Mouse (Mus musculus) left cerebral cortex, postnatal 25 days (tissue): Measurements from ENCODE around the gene Gm28635. TPM values are rescaled to one million over a fixed set of nuclear protein-coding genes. Genes with fewer than 3 reads are reported as not detected.
"Not testable (repeated sequence)": the region's sequence is repeated elsewhere in the genome, so short reads cannot be mapped to it uniquely, and the experiment has no call there.

Source experiments
- DNase-seq, 2 experiments: peaks; one replicate each; pipeline ENCODE4 v3.0.0; 2022; ENCODE audit warnings: low spot score in 2 of 2, mixed read lengths in 1 of 2
- intact Hi-C: fragments of 180-260 bp; cut with DNase I; formaldehyde crosslinking; loops from one replicate; pipeline ENCODE4 v1.15.1; 2025
- total RNA-seq, 2 experiments: library from RNA; stranded (reverse); gene quantifications; 2 replicates each; pipeline ENCODE4 v1.2.3; 2021

Gene Gm28635
- total RNA-seq, 2 experiments from 2014 or later = 7.7 to 10.0 TPM

GRCm38 (mm10) chr2:84695007-84695695, 17.3 kb upstream of the Gm28635 start:
- intact Hi-C loops = no loop called here
- DNase-seq = no peak

DNA sequence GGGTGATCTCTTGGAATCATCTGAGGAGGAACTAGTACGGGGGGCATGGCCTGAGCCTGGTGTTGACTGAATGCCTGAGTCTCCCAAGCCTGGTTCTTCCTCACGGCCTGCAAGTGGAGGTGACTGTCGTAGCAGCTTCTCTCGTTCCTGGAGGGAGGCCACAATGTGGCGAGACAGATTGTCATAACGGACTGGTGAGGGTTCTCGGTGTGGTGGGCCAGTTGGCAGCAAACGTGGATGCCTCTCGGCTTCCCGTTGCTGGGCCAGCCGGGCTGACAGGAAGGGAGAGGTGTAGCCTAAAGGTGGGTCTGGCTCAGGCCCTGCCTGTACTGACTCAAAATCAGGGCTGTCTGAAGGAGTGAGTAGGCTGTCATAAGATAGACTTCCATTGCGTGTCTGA, 12.2 kb upstream of the Gm28635 start:
- intact Hi-C loops = no loop called here
- DNase-seq = no peak

DNA sequence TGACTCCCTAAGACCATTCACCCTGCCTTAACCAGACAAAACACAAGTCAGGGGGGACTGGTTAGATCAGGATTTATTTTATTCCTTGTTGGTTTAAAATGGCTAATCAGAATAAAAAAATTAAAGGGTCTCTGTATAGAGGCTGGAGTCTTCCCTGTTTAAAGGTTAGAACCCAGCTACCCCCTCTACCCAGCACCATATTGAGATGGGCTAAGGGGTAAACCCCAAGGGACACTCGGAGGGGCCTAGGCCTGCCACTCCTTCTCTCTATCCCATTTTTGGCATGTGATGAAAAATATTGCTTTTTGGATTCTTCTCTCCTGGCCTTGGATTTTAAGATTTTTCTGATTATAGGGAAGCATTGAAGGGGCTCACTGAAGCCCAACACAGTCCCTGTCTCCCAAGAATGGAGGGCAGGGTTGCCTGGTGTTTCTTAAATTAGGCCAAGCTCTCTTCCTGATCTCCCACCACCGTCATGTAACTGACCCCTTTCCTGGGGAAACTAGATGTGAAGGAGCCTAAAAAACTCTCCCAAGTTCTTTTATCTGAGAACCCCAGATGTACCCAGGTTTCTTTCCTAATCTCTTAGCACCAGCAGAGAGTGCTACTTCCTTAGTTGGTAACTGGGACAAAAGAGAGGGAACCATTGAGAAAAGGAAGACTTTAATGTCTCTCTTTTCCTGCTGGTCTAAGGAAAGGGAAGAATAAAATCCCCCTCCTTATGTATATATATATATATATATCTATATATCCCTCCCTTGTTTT, 10.4 kb upstream of the Gm28635 start:
- intact Hi-C loops = no loop called here
- no peak for DNase-seq

DNA sequence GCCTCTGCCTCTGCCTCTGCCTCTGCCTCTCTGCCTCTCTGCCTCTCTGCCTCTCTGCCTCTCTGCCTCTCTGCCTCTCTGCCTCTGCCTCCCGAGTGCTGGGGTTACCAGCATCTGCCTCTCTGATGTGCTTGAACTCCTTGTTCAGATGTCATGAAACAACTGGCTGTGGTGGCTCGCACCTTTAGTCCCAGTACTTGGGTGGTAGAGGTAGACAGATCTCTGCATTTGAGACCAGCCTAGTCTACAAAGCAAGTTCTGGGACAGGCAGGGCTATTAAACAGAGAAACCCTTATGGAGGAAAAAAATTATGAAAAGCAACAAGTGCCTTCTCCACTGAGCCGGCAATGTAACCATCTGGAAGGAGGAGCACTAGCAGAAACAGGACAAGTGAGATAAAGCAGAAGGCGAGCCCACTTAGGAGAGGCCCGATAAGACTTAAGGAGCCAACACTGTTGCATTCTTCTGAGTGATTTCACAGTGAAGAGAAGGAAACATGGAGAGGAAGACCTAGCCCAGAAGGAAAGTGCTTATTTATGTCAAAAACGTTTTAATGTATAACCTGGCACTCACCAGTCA, 4.9 kb upstream of the Gm28635 start:
- no peak for DNase-seq

GRCm38 (mm10) chr2:84679016-84679415, 1.2 kb upstream of the Gm28635 start, which contains the start of gene Tmx2:
Gene Tmx2 (minus strand): TSS chr2:84679140.
- DNase-seq = no peak
- intact Hi-C loops = no loop called here

More for the DNA sequence above, 4.9 kb upstream of the Gm28635 start:
- intact Hi-C loops = no loop called here

DNA sequence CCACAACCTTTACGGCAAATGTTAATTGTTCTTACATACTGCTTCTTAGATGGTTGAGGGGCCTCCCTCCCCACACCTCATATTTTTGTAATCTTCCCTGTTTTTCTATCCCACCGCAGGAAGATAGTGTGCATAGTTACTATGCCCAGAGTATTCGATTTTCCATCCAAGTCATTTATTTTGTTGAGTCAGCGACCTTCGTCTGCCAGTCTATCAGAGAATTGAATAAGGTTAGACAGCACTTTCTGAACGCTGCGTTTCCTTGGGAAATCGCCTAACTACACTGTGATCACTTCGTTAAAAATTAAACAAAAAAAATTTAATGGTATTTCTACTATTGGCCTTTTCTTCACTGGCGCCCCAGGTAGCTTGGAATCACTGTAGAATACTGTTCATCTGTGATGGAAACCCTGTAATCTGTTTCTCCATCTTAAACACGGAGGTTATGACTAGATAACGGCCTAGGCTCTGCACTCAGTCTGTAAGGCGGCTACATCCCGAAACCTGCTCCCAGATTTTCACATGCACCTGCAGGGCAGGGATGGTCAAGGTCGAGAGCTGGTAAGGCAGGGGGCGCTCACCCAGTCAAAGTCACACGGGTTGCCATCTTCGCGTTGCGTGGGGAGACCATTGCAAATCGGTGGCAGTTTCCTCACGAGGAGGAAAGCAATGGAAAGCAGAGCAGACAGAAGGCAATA, 422 bp downstream of the Gm28635 start:
- intact Hi-C loops = no loop called here
- DNase-seq = no peak

DNA sequence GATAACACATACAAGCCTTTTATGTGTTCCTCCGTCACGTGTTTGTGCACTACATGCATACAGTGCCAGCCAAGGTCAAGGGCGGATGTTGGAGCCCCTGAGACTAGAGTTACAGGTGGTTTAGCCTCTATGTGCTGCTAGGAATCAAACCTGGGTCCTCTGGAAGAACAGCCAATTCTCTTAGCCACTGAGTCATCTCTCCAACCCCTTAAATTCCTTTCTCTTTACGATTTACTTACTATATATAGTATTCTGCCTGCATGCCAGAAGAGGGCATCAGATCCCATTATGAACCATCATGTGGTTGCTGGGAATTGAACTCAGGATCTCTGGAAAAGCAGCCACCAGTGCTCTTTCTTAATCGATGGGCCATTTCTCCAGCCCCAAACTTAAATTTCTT, 6.3 kb downstream of the Gm28635 start:
- DNase-seq, intact Hi-C loops: not testable (repeated sequence)

GRCm38 (mm10) chr2:84670569-84670933, 7.3 kb downstream of the Gm28635 start, which contains the start of gene Selenoh:
Gene Selenoh (minus strand): TSS chr2:84670770.
- intact Hi-C loops = loop anchor here (1.0 kb wide), 1 partner anchor 128 kb away; the partner anchor contains the start of gene Ube2l6
- peak; percentile 86 to 94 for DNase-seq

DNA sequence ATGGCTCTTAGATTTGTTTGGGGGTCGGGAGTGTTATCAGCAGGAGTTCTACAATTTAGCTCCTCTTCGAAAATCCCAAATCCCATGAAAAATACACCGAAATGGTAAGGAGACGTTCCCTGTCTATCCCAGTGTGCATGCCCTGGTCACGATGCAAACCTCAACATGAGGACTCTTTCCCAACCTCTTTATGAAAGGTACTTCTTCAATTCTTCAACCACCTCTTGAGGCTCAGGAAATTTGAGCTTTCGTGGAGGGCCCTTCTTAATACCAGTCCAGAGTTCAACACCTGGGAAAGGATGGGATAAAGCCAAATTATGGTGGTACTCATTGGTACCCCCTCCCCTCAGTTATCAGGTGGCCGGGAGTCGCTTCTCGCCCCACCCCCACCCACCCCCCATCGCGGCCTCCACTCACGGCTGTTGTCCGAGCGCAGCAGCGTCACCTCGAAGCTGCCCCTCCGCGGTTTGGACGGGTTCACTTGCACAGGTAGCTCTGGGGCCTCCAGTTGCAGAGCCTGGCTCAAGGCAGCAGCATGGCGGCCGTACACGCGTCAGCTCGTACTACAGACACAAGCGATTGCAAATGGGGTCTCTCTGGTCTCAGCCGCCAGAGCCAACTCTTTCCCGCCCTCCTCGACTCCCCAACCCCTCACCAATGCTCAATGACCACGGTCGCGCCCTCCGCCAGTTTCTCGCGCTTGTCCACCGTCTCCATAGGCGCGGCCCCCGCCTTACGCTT, 7.8 kb downstream of the Gm28635 start:
- no peak for DNase-seq
- intact Hi-C loops = loop anchor here (1.0 kb wide), 1 partner anchor 128 kb away; the partner anchor contains the start of gene Ube2l6

GRCm38 (mm10) chr2:84666081-84666480, 11.8 kb downstream of the Gm28635 start:
- intact Hi-C loops = no loop called here
- DNase-seq = no peak

- no peak for DNase-seq
- intact Hi-C loops = loop anchor here (2.0 kb wide), 1 partner anchor 208 kb away; no protein-coding TSS in a partner anchor
Observed at GRCm38 (mm10) chr2:84662866-84663265, 15.0 kb downstream of the Gm28635 start.

DNA sequence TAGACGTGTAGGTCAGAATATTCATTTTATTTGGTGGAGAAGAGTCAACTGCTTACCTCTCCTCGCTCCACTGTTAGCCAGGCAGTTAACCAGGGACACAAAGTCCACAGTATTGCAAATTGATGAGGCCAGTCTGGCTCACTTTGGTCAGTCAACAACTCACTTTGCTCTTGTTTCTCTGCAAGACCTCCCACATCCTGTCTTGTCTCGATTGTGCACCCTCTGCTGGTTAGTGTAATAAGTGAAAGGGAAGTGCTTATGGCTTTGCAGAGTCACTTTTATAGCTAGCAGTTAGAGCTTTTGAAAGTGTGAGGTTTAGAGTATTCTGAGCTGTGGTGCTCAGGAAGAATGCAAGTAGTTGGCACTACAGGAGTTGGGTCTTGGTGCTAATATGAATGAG, 17.6 kb downstream of the Gm28635 start:
- intact Hi-C loops = loop anchor here (2.0 kb wide), 1 partner anchor 43 kb away; no protein-coding TSS in a partner anchor
- DNase-seq = peak; percentile 47 to 79

GRCm38 (mm10) chr2:84658806-84659205, 19.0 kb downstream of the Gm28635 start, which contains the start of gene Btbd18:
Gene Btbd18 (plus strand): TSS chr2:84659079.
- DNase-seq = no peak
- intact Hi-C loops = no loop called here

- DNase-seq = no peak
- intact Hi-C loops = no loop called here
Observed at GRCm38 (mm10) chr2:84655864-84656263, 22.0 kb downstream of the Gm28635 start.

DNA sequence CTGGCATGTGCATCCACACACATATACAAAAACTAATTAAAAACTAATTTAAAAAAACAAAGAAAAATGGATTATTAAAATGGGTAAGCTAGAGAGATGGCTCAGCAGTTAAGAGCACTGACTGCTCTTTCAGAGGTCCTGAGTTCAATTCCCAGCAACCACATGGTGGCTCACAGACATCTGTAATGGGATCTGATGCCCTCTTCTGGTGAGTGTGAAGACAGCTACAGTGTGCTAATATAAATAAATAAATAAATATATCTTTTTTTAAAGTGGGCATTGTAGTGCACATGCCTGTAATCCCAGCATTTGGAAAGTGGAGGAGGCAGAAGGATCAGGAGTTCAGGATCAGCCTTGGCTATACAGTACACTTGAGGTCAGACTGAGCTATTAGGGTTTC, 24.5 kb downstream of the Gm28635 start:
- intact Hi-C loops = no loop called here

DNA sequence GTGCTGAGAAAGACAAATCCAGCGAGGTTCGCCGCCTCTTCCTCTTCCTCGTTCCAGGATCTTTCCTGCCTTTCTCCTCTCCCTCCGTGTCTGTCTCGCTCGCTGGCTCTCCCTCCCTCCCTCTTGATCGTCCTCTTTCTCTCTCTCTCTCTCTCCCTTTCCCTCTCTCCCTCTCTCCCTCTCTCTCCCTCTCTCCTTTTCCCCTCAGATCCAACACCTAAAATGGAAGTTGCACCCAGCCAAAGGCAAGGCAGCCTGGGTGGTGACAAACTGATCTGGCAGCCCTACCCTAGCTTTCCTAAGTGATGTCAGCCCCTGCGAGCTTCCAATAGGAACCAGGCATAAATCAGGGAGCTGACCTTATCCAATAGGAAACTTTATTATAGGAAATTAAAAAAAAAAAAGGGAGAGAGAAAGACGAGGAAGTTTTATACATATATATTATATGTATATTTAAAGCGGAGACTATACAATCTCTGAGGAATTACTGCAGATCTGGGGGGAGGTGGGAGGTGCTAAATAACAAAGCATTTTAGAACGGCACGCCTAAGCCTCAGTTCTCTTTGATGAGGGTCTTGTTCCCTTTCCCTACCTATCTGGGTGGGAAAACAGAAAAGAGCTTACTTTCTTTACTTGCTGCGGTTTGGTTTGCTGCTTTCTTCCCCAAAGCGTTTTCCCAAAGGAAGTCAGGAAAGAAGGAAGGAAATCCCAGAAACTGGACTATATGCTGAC, 27.2 kb downstream of the Gm28635 start, which contains the start of gene Ctnnd1:
Gene Ctnnd1, minus strand, starts transcription at position 302 of the 732 bp plus-strand sequence.
- intact Hi-C loops = no loop called here

More for the DNA sequence above, 24.5 kb downstream of the Gm28635 start:
- no peak for DNase-seq

GRCm38 (mm10) chr2:84649674-84650073, 28.2 kb downstream of the Gm28635 start:
- intact Hi-C loops = loop anchor here (2.0 kb wide), 2 partner anchors 15 to 99 kb away; no protein-coding TSS in a partner anchor
- peak in 1 of 2 experiments; percentile 42 for DNase-seq

More for the DNA sequence above, 27.2 kb downstream of the Gm28635 start, which contains the start of gene Ctnnd1:
- DNase-seq = peak; percentile 88 to 96

DNA sequence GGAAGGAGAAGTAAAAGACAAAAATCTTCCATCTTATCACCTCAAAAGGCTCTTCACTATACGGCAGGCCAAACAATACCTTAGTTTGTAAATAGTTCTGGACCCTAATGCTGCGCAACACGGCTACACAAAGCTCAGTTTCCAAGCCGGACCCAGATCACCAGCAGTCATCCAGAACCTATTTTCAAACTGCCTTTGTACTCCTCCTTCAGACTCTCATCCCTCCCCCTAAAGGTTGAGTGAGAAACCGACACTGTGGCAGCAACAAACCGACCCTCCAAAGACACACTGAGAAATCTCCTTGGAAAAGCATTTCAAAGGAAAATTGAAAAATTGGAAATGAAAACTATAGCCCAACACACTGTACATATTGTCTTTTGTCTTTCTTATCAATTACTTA, 29.5 kb downstream of the Gm28635 start:
- DNase-seq = peak in 1 of 2 experiments; percentile 19
- intact Hi-C loops = loop anchor here (2.0 kb wide), 2 partner anchors 14 to 98 kb away; no protein-coding TSS in a partner anchor
